Mouse (Mus musculus): ENCODE data around the gene Ppara.

Ppara gene

DNA sequence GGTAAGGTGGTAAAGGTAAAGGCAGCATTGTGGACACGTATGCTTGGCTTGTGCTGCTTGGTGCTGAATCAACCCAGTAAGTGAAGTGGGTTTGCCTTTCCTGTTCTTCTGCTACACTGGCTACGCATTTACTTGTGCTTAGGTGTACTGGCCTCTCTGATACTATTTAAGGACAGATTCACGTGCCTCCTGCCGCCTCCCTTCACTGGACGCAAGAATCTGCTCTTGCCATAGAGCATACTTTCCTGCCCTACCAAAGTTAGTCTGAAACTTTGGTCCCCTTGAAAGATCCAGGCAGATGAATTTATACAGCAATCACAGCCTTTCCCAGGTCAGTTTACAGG, 75.7 kb downstream of the Ppara start:
- peak in 1 of 2 experiments; percentile 26 for DNase-seq

DNA sequence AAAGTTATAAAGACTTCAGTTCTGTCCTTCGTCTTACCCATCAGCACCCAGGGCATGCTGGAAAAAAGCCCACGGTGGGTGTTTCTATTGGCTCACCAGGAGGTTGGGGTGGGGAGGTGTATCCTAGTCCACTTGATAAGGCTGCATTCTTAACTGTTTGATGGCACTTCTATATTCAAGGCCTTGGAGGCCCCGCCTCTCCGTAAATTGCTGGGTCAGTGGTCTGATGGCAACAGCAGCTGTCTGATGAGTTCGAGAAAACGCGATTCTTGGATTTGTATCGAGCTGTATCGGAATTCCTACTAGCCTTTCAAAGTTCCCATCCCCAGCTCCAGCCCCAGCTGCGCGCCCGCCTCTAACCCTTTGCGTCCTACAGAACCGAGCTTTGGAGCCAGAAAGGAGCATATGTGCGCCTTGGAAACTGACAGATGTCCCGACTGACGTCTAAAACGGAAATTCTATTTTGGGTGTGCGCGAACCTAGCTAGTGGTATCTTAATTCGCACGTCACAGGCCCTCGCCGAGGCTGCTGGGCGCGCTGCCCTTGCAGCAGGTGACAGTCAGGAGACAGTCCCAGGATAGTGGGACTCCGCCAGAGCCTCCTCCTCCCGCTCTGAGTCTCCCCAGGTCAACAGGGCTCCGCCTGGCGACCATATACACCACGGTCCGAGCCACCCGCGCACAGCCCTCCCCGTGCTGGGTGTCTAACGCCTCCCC, 76.2 kb downstream of the Ppara start:
- DNase-seq: peak; percentile 85 to 86

- DNase-seq: peak; percentile 99 to 100
Measured at GRCm38 (mm10) chr15:85811535-85812277, 76.9 kb downstream of the Ppara start, which contains the start of gene Cdpf1. TSS of gene Cdpf1 (minus strand) at chr15:85811697.

GRCm38 (mm10) chr15:85813428-85813827, 78.6 kb downstream of the Ppara start:
- no peak for DNase-seq

DNA sequence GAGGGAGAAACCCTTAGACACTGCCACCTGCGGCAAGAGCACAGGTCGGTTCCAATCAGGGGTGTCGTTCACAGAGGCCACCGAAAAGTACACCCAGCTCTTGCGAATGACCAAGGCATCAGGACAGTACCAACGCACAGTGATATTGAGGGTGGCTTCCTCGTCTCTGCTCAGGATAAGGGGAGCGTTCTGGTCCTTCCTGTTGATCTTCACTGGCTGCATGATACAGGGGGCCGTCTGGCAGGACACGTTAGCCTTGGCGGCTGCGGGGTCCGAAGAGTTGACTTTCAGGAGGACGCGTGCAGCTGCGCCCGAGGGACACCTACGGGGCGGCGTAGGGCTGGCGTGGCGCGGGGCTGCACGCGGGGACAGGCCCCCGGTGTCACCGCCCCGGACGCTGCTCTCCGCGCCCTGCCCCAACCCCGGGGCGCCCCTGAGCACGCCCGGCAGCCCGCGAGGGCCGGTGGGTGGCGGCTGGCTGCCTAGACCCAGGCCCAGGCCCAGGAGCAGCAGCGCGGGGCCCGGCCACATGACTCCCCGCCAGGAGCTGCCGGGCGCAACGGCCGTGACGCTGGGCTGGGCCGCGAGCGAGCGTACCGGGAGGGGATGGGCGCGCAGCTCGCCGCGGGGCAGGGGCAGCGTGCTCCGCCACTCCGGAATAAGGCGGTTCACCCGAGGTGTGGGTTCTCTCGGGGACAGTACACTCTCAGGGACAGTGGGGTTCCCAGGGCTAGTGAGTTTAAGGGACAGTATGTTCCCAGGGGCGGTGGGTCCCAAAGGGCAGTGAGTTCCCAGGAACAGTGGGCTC, 86.6 kb downstream of the Ppara start, which contains the start of gene Pkdrej:
Gene Pkdrej (minus strand): TSS at position 532 of the 808 bp plus-strand sequence.
- DNase-seq: peak; percentile 52 to 61

DNA sequence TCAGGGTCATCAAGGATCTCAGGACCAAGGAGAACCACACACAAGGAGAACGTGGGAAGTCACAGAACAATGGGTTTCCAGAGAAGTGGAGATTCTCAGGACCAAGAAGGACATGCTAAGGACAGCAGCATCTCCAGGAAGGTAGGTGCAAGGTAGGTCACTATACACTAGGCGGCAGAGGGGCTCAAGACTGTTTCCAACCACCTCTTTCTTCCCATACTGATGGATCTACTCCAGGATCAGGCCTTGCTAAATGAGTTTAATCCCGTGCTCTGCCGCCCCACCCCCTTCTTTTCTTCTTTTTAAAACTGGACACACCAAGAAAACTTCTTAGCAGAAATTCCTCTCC, 87.2 kb downstream of the Ppara start:
- peak in 1 of 2 experiments; percentile 38 for DNase-seq

DNA sequence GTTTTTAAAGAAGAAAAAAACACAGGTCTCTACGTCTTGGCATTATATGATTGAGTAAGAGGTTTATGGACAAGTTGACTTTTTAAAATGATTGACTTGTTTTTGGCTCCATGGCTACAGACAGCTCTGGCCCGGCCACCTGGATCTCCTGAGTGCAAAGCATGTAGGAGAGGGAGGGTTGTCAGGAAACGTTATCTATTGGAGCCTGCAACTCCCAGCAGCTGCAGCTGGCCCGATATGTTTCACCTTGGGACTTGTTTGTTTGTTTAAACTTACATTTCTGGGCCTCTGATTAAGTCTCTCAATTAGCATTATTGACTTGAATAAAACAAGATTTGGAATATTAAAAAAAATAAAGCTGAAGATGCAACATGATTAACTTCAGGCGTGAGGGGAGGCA, 91.9 kb downstream of the Ppara start:
- DNase-seq: no peak

GRCm38 (mm10) chr15:85828071-85828470, 93.3 kb downstream of the Ppara start:
- DNase-seq: no peak

- no peak for DNase-seq
Measured at GRCm38 (mm10) chr15:85829470-85829869, 94.7 kb downstream of the Ppara start.

DNA sequence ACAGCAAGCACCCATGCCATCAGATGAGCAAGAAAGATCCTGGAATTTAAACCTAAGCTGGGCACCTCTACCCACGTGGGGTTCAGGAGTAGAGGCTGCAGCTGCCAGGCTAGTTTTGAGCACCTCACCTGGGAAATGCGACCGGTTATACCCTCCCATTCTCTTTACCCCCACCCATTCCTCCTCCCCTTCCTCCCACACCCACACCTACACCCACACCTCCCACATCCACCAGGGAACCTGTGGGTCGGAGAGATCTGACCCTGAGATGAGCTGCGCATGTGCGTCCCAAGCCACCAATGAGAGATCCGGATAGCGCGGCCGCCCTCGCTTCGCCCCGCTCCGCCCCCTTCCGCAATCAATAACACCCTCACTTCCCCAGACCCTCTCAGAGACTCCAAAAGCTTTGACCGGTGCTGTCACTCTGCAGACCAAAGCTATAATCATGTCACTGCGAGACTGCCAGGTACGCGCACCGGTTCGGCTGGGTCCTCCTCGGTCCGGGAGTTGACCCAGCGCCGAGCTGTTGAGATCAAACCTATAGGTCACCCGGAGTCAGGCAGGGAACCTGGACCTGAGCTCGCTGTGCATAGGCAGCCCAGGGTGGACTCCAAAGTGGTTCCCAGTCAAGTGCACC, 97.3 kb downstream of the Ppara start, which contains the start of gene Ttc38:
Gene Ttc38 (plus strand): TSS at position 353 of the 637 bp plus-strand sequence.
- peak; percentile 84 to 87 for DNase-seq

GRCm38 (mm10) chr15:85832599-85832998, 97.8 kb downstream of the Ppara start:
- no peak for DNase-seq

GRCm38 (mm10) chr15:85835335-85835734, 100.6 kb downstream of the Ppara start:
- DNase-seq: no peak

DNA sequence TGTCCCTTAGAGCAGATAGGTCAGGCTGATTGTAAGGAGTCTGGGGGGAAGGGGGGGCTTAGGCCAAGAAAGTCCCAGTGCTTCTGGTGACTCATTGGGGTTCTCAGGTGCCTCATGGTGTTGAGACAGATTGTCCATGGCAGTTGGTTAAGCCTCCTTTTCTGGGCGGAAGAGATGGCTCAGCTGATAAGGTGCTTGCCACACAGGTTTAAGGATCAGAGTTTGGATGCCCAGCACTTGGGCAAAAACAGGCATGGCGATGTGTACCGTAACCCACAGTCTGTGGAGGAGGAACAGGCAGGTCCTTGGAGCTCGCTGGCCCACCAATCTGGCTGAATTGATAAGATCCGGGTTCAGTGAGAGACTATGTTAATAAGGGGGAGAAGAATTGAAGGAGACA, 102.1 kb downstream of the Ppara start:
- DNase-seq: no peak

- DNase-seq: no peak
Measured at GRCm38 (mm10) chr15:85840983-85841382, 106.2 kb downstream of the Ppara start.

DNA sequence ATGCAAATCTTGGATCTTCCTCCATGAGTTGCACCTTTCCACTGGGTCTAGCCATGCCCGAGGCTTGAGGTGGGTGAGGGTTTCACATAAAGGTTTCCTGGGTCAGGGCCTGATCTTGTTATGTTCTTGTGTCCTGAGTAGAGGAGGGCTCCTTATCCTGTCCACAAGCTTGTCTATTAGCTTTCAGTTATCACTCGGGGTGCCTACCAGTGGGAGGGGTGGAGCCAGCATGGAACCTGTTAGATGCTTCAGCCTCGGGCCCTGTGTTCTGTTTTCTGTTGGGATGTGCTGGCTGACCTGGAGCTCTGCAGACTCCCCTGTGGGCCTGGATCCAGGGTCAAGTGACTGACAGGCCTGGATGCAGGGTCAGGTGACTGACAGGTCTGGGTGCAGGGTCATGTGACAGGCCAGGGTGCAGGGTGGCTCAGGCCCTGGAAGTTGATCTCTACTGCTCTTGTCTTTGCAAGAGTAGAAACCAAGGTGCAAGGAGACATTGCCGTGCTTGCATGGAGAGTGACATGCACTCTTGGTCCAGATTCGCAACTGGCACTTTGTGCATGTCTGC, 107.1 kb downstream of the Ppara start:
- no peak for DNase-seq

- DNase-seq: peak; percentile 61 to 70
Measured at GRCm38 (mm10) chr15:85845071-85845470, 110.3 kb downstream of the Ppara start.

- peak; percentile 29 to 37 for DNase-seq
Measured at GRCm38 (mm10) chr15:85851656-85852392, 117.0 kb downstream of the Ppara start.
